Mouse (Mus musculus) CH12.LX (cell line): Measurements from ENCODE around the gene Frmd8. TPM values are rescaled to one million over a fixed set of nuclear protein-coding genes. Genes with fewer than 3 reads are reported as not detected.
A peak's percentile ranks its signal among the peaks of the same experiment; 100 is the strongest.

ENCODE experiments used
- DNase-seq: peaks from one replicate; pipeline ENCODE4 v3.0.0-alpha.2; 2013; ENCODE audit errors: extremely low read depth
- H3K27ac ChIP-seq: 2 replicates; pipeline ENCODE4 v1.5.1; 2012; ENCODE audit warnings: low read depth, mild to moderate bottlenecking, control low read depth, moderate library complexity; ENCODE audit not compliant: insufficient read depth
- H3K27me3 ChIP-seq: replicated peaks from 2 replicates; pipeline ENCODE3; 2012; ENCODE audit warnings: inconsistent platforms
- H3K36me3 ChIP-seq, 2 experiments: replicated peaks in 1 of 2; 2 replicates each; pipeline versions ENCODE3 to v1.6.1; 2012; ENCODE audit warnings: inconsistent platforms in 1 of 2, low read length in 1 of 2, mild to moderate bottlenecking in 1 of 2, mixed read lengths in 1 of 2, moderate library complexity in 1 of 2; ENCODE audit not compliant: control insufficient read depth in 1 of 2, insufficient read depth in 1 of 2
- H3K4me1 ChIP-seq, 2 experiments: 2 replicates each; pipeline ENCODE4 v1.6.1; 2012; ENCODE audit warnings: inconsistent platforms in 1 of 2, moderate library complexity in 1 of 2; ENCODE audit not compliant: insufficient read depth in 2 of 2, control insufficient read depth in 1 of 2
- H3K4me2 ChIP-seq: 2 replicates; pipeline ENCODE4 v1.6.1; 2012; ENCODE audit warnings: low read depth, mild to moderate bottlenecking, control low read depth; ENCODE audit not compliant: poor library complexity, insufficient read depth, severe bottlenecking
- H3K4me3 ChIP-seq, 3 experiments: fragments of 150-350 bp in 1 of 3; sonication (generic) in 1 of 3; replicated peaks in 1 of 3; 2 replicates each; pipeline versions ENCODE3 to v1.5.1; 2011 to 2012; ENCODE audit warnings: low read depth in 2 of 3, low read length in 2 of 3, mild to moderate bottlenecking in 2 of 3, moderate library complexity in 2 of 3, control low read depth in 1 of 3, improper control_type of control experiment in 1 of 3, inconsistent platforms in 1 of 3, mixed read lengths in 1 of 3; ENCODE audit not compliant: poor library complexity in 1 of 3
- H3K79me2 ChIP-seq: replicated peaks from 2 replicates; pipeline ENCODE4 v1.6.1; 2012; ENCODE audit warnings: mild to moderate bottlenecking, moderate library complexity; ENCODE audit not compliant: control insufficient read depth, poor library complexity, insufficient read depth, severe bottlenecking; ENCODE audit errors: extremely low read depth
- H3K9ac ChIP-seq: 2 replicates; pipeline ENCODE4 v1.6.1; 2012; ENCODE audit warnings: low read depth, mild to moderate bottlenecking, control low read depth, moderate library complexity; ENCODE audit not compliant: insufficient read depth
- H3K9me3 ChIP-seq: replicated peaks from 2 replicates; pipeline ENCODE3; 2012; ENCODE audit warnings: low read length, inconsistent platforms, mixed read lengths
- BHLHE40 ChIP-seq: IDR thresholded peaks from 2 replicates; pipeline ENCODE4 v1.6.1; 2011; ENCODE audit warnings: mild to moderate bottlenecking, low read depth, low read length, improper control_type of control experiment
- CHD1 ChIP-seq: IDR thresholded peaks from 2 replicates; pipeline ENCODE4 v1.6.1; 2012; ENCODE audit warnings: low read depth, low read length, improper control_type of control experiment, inconsistent platforms
- CHD2 ChIP-seq: IDR thresholded peaks from 2 replicates; pipeline ENCODE4 v1.6.1; 2011; ENCODE audit warnings: low read length, improper control_type of control experiment
- CTCF ChIP-seq, 2 experiments: IDR thresholded peaks in 1 of 2; conservative IDR thresholded peaks in 1 of 2; 2 replicates each; pipeline ENCODE4 v1.5.1; 2011 to 2012; ENCODE audit warnings: low read depth in 2 of 2, low read length in 2 of 2, improper control_type of control experiment in 1 of 2, inconsistent platforms in 1 of 2, mild to moderate bottlenecking in 1 of 2, moderate library complexity in 1 of 2
- E2F4 ChIP-seq: IDR thresholded peaks from 2 replicates; pipeline ENCODE4 v1.6.1; 2011; ENCODE audit warnings: low read depth, low read length, improper control_type of control experiment; ENCODE audit not compliant: insufficient replicate concordance
- GABPA ChIP-seq: IDR thresholded peaks from 2 replicates; pipeline ENCODE4 v1.6.1; 2012; ENCODE audit warnings: low read depth, low read length, improper control_type of control experiment, inconsistent platforms; ENCODE audit not compliant: insufficient replicate concordance
- HCFC1 ChIP-seq: IDR thresholded peaks from 2 replicates; pipeline ENCODE4 v1.6.1; 2012; ENCODE audit warnings: low read depth, mild to moderate bottlenecking, inconsistent platforms, low read length, improper control_type of control experiment
- IRF4 ChIP-seq: IDR thresholded peaks from 2 replicates; pipeline ENCODE4 v1.6.1; 2014; ENCODE audit warnings: low read depth, mild to moderate bottlenecking, inconsistent platforms, low read length, improper control_type of control experiment
- JUN ChIP-seq: IDR thresholded peaks from 2 replicates; pipeline ENCODE4 v1.6.1; 2011; ENCODE audit warnings: low read depth, mild to moderate bottlenecking, low read length, improper control_type of control experiment, moderate library complexity; ENCODE audit not compliant: insufficient read depth
- JUND ChIP-seq: conservative IDR thresholded peaks from 2 replicates; pipeline ENCODE4 v1.6.1; 2011; ENCODE audit warnings: low read depth, low read length, improper control_type of control experiment
- KAT2A ChIP-seq: IDR thresholded peaks from 2 replicates; pipeline ENCODE4 v1.6.1; 2012; ENCODE audit warnings: low read length, improper control_type of control experiment, inconsistent platforms; ENCODE audit not compliant: insufficient replicate concordance
- MAFK ChIP-seq: IDR thresholded peaks from 2 replicates; pipeline ENCODE4 v1.6.1; 2011; ENCODE audit warnings: low read length, improper control_type of control experiment; ENCODE audit not compliant: insufficient replicate concordance
- MAX ChIP-seq: IDR thresholded peaks from 2 replicates; pipeline ENCODE4 v1.6.1; 2011; ENCODE audit warnings: low read length, improper control_type of control experiment
- MEF2A ChIP-seq: IDR thresholded peaks from 2 replicates; pipeline ENCODE4 v1.6.1; 2014; ENCODE audit warnings: low read depth, mild to moderate bottlenecking, inconsistent platforms, low read length, improper control_type of control experiment, borderline replicate concordance
- MXI1 ChIP-seq: IDR thresholded peaks from 2 replicates; pipeline ENCODE4 v1.6.1; 2011; ENCODE audit warnings: mild to moderate bottlenecking, low read depth, low read length, improper control_type of control experiment
- MYC ChIP-seq: IDR thresholded peaks from 2 replicates; pipeline ENCODE4 v1.6.1; 2011; ENCODE audit warnings: low read depth, mild to moderate bottlenecking, improper control_type of control experiment, low read length
- NELFE ChIP-seq: IDR thresholded peaks from 2 replicates; pipeline ENCODE4 v1.6.1; 2011; ENCODE audit warnings: low read depth, low read length, improper control_type of control experiment
- NRF1 ChIP-seq: IDR thresholded peaks from 2 replicates; pipeline ENCODE4 v1.6.1; 2014; ENCODE audit warnings: low read depth, mild to moderate bottlenecking, inconsistent platforms, low read length, improper control_type of control experiment, moderate library complexity
- PAX5 ChIP-seq: IDR thresholded peaks from 2 replicates; pipeline ENCODE4 v1.6.1; 2012; ENCODE audit warnings: low read length, inconsistent platforms, mixed read lengths
- POLR2A ChIP-seq: IDR thresholded peaks from 2 replicates; pipeline ENCODE4 v1.6.1; 2011; ENCODE audit warnings: low read depth, mild to moderate bottlenecking, improper control_type of control experiment, low read length
- POLR2AphosphoS2 ChIP-seq: IDR thresholded peaks from 2 replicates; pipeline ENCODE4 v1.6.1; 2011; ENCODE audit warnings: low read depth, low read length, improper control_type of control experiment
- RAD21 ChIP-seq: IDR thresholded peaks from 2 replicates; pipeline ENCODE4 v1.6.1; 2011; ENCODE audit warnings: low read depth, mild to moderate bottlenecking, low read length, improper control_type of control experiment, moderate library complexity
- RCOR1 ChIP-seq: conservative IDR thresholded peaks from 2 replicates; pipeline ENCODE4 v1.6.1; 2012; ENCODE audit warnings: low read depth, mild to moderate bottlenecking, inconsistent platforms, low read length, improper control_type of control experiment
- SIN3A ChIP-seq: IDR thresholded peaks from 2 replicates; pipeline ENCODE4 v1.6.1; 2012; ENCODE audit warnings: low read length, improper control_type of control experiment, inconsistent platforms
- SMC3 ChIP-seq: IDR thresholded peaks from 2 replicates; pipeline ENCODE4 v1.6.1; 2011; ENCODE audit warnings: low read depth, low read length, improper control_type of control experiment
- TBP ChIP-seq: conservative IDR thresholded peaks from 2 replicates; pipeline ENCODE4 v1.6.1; 2011; ENCODE audit warnings: low read depth, low read length, improper control_type of control experiment
- TCF12 ChIP-seq: IDR thresholded peaks from 2 replicates; pipeline ENCODE4 v1.6.1; 2014; ENCODE audit warnings: low read depth, mild to moderate bottlenecking, inconsistent platforms, low read length, improper control_type of control experiment
- UBTF ChIP-seq: IDR thresholded peaks from 2 replicates; pipeline ENCODE4 v1.6.1; 2012; ENCODE audit warnings: low read depth, mild to moderate bottlenecking, inconsistent platforms, low read length, improper control_type of control experiment, moderate library complexity
- ZC3H11A ChIP-seq: IDR thresholded peaks from 2 replicates; pipeline ENCODE4 v1.6.1; 2012; ENCODE audit warnings: low read depth, mild to moderate bottlenecking, inconsistent platforms, low read length, improper control_type of control experiment
- ZNF384 ChIP-seq: IDR thresholded peaks from 2 replicates; pipeline ENCODE4 v1.6.1; 2012; ENCODE audit warnings: low read depth, low read length, improper control_type of control experiment, inconsistent platforms
- dilution Hi-C: fragments of 300-500 bp; cut with MboI; formaldehyde crosslinking; loops from 2 replicates; pipeline ENCODE4 v1.14.3; 2020; ENCODE audit warnings: low sequenced_read_pairs; ENCODE audit not compliant: extremely low pct_unique_long_range_greater_than_20kb, extremely low pct_ligation_motif_present
- in situ Hi-C: fragments of 300-500 bp; cut with MboI; formaldehyde crosslinking; loops from 3 replicates; pipeline ENCODE4 v1.14.3; 2019; ENCODE audit warnings: low sequenced_read_pairs, low pct_ligation_motif_present, low pct_unique_long_range_greater_than_20kb, mixed read lengths
- polyA plus RNA-seq: library from polyadenylated mRNA; unstranded; fragments of >175 nt; gene quantifications from 2 replicates; pipeline ENCODE4 v1.2.1, GENCODE M21; 2012; ENCODE audit warnings: low read depth; ENCODE audit not compliant: insufficient read length
- total RNA-seq, 2 experiments: library from RNA; depleted of rRNA; stranded (reverse); fragments of 300-350 nt in 1 of 2; fragments of >200 nt in 1 of 2; gene quantifications; 2 replicates each; pipeline ENCODE4 v1.2.3; 2012 to 2014

The Frmd8 gene
- total and polyA plus RNA-seq, 3 experiments, result 13.5 to 30.7 (median 25.2) TPM

- TF ChIP-seq MXI1, result no peak; the same call in 1 of the 2 replicates
- no peak for TF ChIP-seq IRF4
- no peak for TF ChIP-seq MAX
- no peak for TF ChIP-seq MAFK
- TF ChIP-seq NELFE, result peak; percentile 64; the same call in 1 of the 2 replicates
- no peak for TF ChIP-seq TCF12
- no peak for TF ChIP-seq RAD21
- peak; percentile 71 for TF ChIP-seq CHD2
- peak; percentile 23 for TF ChIP-seq POLR2A
- TF ChIP-seq CHD1, result 0 out of 2 replicates have a peak, but pooled peaks have one; percentile 81
- no peak for TF ChIP-seq GABPA
Observed at GRCm38 (mm10) chr19:5842785-5843730, 32.0 kb downstream of the Frmd8 start (continued).

GRCm38 (mm10) chr19:5841999-5842784 lies 32.9 kb downstream of the Frmd8 start:
- peak overlapping the region; percentile 99 for H3K27ac ChIP-seq
- TF ChIP-seq NELFE (peak; percentile 50; the same call in 1 of the 2 replicates), BHLHE40 (peak; percentile 23; the same call in 1 of the 2 replicates), NRF1 (no peak), MYC (peak; percentile 9; the same call in 1 of the 2 replicates), JUN (no peak), CHD1 (peak; percentile 28), MAX (0 out of 2 replicates have a peak, but pooled peaks have one; percentile 17), UBTF (no peak), GABPA (no peak), TCF12 (no peak), RAD21 (no peak), PAX5 (no peak), MXI1 (peak; percentile 2; the same call in 1 of the 2 replicates), TBP (no peak), MEF2A (peak; percentile 44; the same call in 1 of the 2 replicates), SIN3A (no peak; the same call in 1 of the 2 replicates), RCOR1 (peak; percentile 48; the same call in 1 of the 2 replicates), HCFC1 (peak; percentile 29; the same call in 1 of the 2 replicates), ZC3H11A (no peak), MAFK (no peak), CTCF (conservative IDR thresholded peaks at IDR 0.05 in 1 of 2, IDR thresholded peaks at IDR 0.05 in 1 of 2; ENCODE audit: low read depth in 2 of 2, low read length in 2 of 2) (no peak), CHD2 (no peak; the same call in 1 of the 2 replicates), POLR2AphosphoS2 (peak; percentile 10), SMC3 (no peak; the same call in 1 of the 2 replicates), IRF4 (no peak; the same call in 1 of the 2 replicates), KAT2A (no peak), ZNF384 (no peak), E2F4 (no peak), JUND (no peak)

More at GRCm38 (mm10) chr19:5841999-5842784, 32.9 kb downstream of the Frmd8 start:
- Histone ChIP-seq H3K9ac (peak overlapping the region; percentile 99), H3K4me1 (peaks cover 17 to 55% of the 10 kb centered on the region in 2 experiments), H3K9me3 (no peaks in the 10 kb centered on the region), H3K27me3 (no peaks in the 10 kb centered on the region), H3K79me2 (peaks cover 44% of the 10 kb centered on the region), H3K4me3 (peak overlapping the region; percentile 65 to 98 (median 68)), H3K36me3 (peaks cover 9 to 20% of the 10 kb centered on the region in 2 experiments), H3K4me2 (peak overlapping the region; percentile 94)
- DNase-seq, result peak; percentile 55
- in situ Hi-C loops, result no loop called here
- dilution Hi-C loops, result no loop called here
